Mouse (Mus musculus): ENCODE measurements at regions not wholly inside any gene's neighbourhood (a gene's known extent, or its start where the extent isn't known, plus 50 kb on each side); places are given as distances from the start of the nearest gene placed in this dataset.

GRCm38 (mm10) chr13:116243272-116243784, 66.2 kb downstream of the Isl1 start:
- DNase-seq (ENCODE audit: low read depth, low spot score) = no peak

DNA sequence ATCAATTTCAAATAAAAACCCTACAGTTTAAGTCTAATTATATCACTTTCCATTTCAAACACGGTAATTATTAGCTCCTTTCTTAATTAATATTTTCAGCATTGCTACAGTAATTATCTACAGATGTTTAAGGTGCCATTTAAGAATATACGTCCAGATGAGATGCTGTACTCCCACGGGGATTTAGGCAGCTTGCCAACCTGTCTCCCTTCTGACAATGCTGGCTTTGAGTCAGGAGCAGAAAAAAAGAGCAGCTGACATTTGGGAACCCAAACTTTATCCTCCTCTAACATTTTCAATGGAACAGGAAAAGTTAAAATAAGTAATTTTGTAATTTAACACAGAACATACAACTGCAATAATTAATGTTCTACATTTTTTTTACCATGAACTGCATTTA, 94.4 kb downstream of the Isl1 start:
- DNase-seq (ENCODE audit: low read depth, low spot score) = no peak

DNA sequence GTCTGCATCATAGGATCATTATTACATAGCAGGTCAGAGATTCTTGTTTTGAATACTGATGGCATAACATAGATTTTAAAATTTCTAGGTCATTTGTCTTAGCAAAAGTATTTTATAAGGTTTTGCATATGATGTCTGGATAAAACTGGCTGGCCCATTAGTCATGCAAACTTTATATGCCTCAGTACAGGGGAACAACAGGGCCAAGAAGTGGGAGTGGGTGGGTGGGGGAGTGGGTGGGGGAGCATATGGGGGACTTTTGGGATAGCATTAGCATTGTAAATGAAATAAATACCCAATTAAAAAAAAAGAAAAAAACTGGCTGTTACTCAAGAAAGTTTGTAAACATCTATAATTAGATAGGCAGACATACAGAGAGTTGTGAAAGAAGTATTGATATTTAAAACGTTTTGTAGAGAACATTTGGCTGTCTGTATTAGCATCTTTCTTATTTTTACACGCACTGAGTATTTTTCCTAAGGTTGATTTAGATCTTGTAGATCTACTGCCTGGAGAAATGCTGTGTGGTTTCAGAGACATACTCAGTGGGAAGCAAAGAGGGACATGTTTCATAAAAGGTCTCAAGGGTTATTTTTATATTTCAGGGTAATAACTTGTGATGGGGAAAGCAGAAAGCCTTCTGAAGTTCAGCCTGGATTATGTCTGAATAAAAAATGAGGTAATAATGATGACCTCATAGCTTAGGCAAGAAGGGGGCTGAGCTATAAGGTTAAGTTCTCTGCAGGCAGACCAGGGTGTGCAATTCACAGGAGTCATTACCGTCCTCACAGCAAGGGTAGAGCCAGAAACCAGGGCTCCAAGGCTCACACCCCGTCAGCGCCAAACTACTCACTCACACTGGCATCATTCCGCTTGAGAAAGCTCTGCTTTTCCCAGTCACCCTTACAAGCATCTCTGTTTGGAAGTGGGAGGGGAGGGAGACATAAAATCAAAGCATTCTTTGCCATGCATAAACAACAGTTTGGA, 95.4 kb downstream of the Isl1 start:
- DNase-seq (ENCODE audit: low read depth, low spot score) = no peak

- DNase-seq (ENCODE audit: low read depth, low spot score) = peak; percentile 7
Observed at GRCm38 (mm10) chr13:116201177-116201920, 108.1 kb downstream of the Isl1 start.

- no peak for DNase-seq (ENCODE audit: low read depth, low spot score)
Observed at GRCm38 (mm10) chr13:116187059-116187458, 122.4 kb downstream of the Isl1 start.

GRCm38 (mm10) chr13:116177781-116178180, 131.7 kb downstream of the Isl1 start:
- DNase-seq (ENCODE audit: low read depth, low spot score) = no peak

- no peak for DNase-seq (ENCODE audit: low read depth, low spot score)
Observed at GRCm38 (mm10) chr13:116174976-116175375, 134.5 kb downstream of the Isl1 start.

GRCm38 (mm10) chr13:116173866-116174265, 135.6 kb downstream of the Isl1 start:
- no peak for DNase-seq (ENCODE audit: low read depth, low spot score)

DNA sequence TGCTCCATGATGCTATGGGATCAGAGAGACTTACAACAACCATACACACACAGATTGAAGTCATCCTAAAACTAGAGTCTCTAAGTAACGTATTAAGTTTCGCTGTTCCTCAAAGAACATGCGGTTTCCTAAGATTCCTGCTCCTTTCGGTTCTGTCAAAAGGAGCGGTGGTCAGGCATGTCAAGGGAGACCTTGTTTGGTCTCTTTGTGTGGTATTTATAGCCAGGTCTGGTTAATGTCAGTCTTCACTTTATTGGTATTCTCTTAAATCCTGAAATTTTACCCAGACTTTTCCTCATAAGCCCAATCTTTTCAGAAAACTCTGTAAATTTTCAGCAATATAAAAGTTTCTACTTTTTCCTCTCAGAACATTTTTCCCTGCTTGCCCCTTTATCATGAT, 166.5 kb downstream of the Isl1 start:
- DNase-seq (ENCODE audit: low read depth, low spot score) = no peak

GRCm38 (mm10) chr13:116118664-116119063, 190.8 kb downstream of the Isl1 start:
- no peak for DNase-seq (ENCODE audit: low read depth, low spot score)

GRCm38 (mm10) chr13:116111032-116111808, 198.3 kb downstream of the Isl1 start:
- DNase-seq (ENCODE audit: low read depth, low spot score) = no peak

DNA sequence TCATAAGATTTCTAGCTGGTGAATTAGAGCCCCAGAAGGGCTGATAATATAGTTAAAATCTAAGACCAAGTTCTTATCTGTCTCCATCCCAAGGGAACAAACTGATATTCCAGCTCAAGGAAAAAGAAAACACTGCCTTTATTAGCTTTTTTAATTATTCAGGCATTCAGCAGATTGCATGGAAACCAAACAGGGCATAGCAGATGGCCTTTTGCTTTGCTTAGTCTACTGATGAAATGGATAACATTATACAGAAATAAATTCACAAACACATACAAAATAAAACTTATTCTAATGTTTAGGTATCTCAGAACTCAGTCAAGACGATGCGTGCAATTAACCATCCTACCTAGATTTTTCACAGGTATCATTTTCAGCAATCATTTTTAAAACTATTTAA, 198.9 kb downstream of the Isl1 start:
- DNase-seq (ENCODE audit: low read depth, low spot score) = no peak

- no peak for DNase-seq (ENCODE audit: low read depth, low spot score)
Observed at GRCm38 (mm10) chr13:116087541-116088308, 221.8 kb downstream of the Isl1 start.

- no peak for DNase-seq (ENCODE audit: low read depth, low spot score)
Observed at GRCm38 (mm10) chr13:116087140-116087539, 222.3 kb downstream of the Isl1 start.

GRCm38 (mm10) chr13:116056976-116057647, 252.4 kb downstream of the Isl1 start:
- no peak for DNase-seq (ENCODE audit: low read depth, low spot score)

DNA sequence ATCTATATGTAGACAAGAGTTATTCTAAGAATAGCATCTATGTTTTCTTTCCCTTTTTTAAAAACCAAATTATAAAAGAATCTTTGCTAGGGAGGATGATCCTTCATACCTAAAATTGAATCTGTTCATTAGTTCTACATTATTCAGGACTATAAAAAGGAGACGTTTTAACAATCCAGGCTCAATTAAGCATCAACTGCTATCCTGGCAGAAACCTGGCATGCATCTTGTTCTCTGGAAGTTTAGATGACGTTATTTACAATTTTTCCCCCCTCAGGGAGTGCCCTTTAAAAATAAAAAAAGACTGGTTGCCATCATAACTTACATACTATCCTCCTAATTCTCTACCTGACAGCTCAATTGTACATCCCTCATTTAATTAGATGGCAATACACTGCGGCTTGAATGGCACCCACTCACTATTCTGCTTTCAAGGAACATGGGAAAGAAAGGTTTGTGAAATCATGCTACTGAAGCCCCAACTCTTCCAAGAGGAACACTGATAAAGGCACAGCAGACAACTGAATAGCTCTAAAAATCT, 253.3 kb downstream of the Isl1 start:
- no peak for DNase-seq (ENCODE audit: low read depth, low spot score)

- no peak for DNase-seq (ENCODE audit: low read depth, low spot score)
Observed at GRCm38 (mm10) chr13:116036166-116036565, 273.3 kb downstream of the Isl1 start.

GRCm38 (mm10) chr13:116030152-116030720, 279.3 kb downstream of the Isl1 start:
- DNase-seq (ENCODE audit: low read depth, low spot score) = no peak

GRCm38 (mm10) chr13:116028583-116028982, 280.9 kb downstream of the Isl1 start:
- DNase-seq (ENCODE audit: low read depth, low spot score) = no peak

GRCm38 (mm10) chr13:116027147-116027546, 282.3 kb downstream of the Isl1 start:
- DNase-seq (ENCODE audit: low read depth, low spot score) = no peak
